Mouse (Mus musculus) kidney, embryonic 15.5 days (tissue): ENCODE data around the gene Zfp64. TPM values are rescaled to one million over a fixed set of nuclear protein-coding genes. Genes with fewer than 3 reads are reported as not detected.

Experiments
- ATAC-seq: fragments of 200-750 bp; cut with Nextera tagmentation; replicated peaks from 2 replicates; pipeline ENCODE4 v1.8.0; 2017; ENCODE audit warnings: moderate TSS enrichment; ENCODE audit not compliant: low FRiP score
- H3K27ac ChIP-seq: fragments of 300-500 bp; sonication (generic); 2 replicates; pipeline ENCODE4 v1.5.1; 2015; ENCODE audit warnings: mild to moderate bottlenecking, inconsistent platforms
- H3K27me3 ChIP-seq: fragments of 300-500 bp; sonication (generic); 2 replicates; pipeline ENCODE4 v1.6.1; 2015; ENCODE audit warnings: inconsistent platforms
- H3K36me3 ChIP-seq: fragments of 300-500 bp; sonication (generic); 2 replicates; pipeline ENCODE4 v1.6.1; 2015; ENCODE audit warnings: inconsistent platforms
- H3K4me1 ChIP-seq: fragments of 300-500 bp; sonication (generic); 2 replicates; pipeline ENCODE4 v1.6.1; 2015; ENCODE audit warnings: inconsistent platforms
- H3K4me2 ChIP-seq: fragments of 300-500 bp; sonication (generic); 2 replicates; pipeline ENCODE4 v1.6.1; 2015; ENCODE audit warnings: moderate library complexity, mild to moderate bottlenecking, inconsistent platforms
- H3K4me3 ChIP-seq: fragments of 300-500 bp; sonication (generic); replicated peaks from 2 replicates; pipeline ENCODE4 v1.5.1; 2015; ENCODE audit warnings: mild to moderate bottlenecking, inconsistent platforms
- H3K9ac ChIP-seq: fragments of 300-500 bp; sonication (generic); 2 replicates; pipeline ENCODE4 v1.6.1; 2015; ENCODE audit warnings: mild to moderate bottlenecking, inconsistent platforms
- H3K9me3 ChIP-seq: fragments of 300-500 bp; sonication (generic); replicated peaks from 2 replicates; pipeline ENCODE4 v1.6.1; 2016; ENCODE audit warnings: inconsistent platforms
- WGBS: fragments of 180-500 bp; shearing (Covaris S2); methylation state at CpG from one replicate; pipeline ENCODE4 v1.1.7; 2015; ENCODE audit warnings: mixed read lengths; 5-methylcytosine and 5-hydroxymethylcytosine counted together
- polyA plus RNA-seq: library from polyadenylated mRNA; unstranded; fragments of >200 nt; fragmentation: Nextera tagmentation; extraction: Ambion mirVana; gene quantifications from 2 replicates; pipeline ENCODE4 v1.2.1, GENCODE M21; 2015

The Zfp64 gene
- polyA plus RNA-seq, result 26.4 and 27.8 TPM in 2 replicates

- Histone ChIP-seq H3K9ac (peak within 1 kb of the TSS; percentile 86), H3K36me3 (peaks cover 24% of the 10 kb centered on the region), H3K27ac (peak within 1 kb of the TSS; percentile 90), H3K4me3 (peak within 1 kb of the TSS; percentile 94), H3K4me2 (peak within 1 kb of the TSS; percentile 94), H3K27me3 (no peaks in the 10 kb centered on the region), H3K4me1 (peaks cover 20% of the 10 kb centered on the region), H3K9me3 (no peaks in the 10 kb centered on the region)
- WGBS, result under 1% methylated on average over 52 of the region's 52 CpGs
- ATAC-seq, result peak; percentile 91
These were observed at the start of gene Zfp64 for GRCm38 (mm10) chr2:168954835-168955716. Zfp64 (minus strand) TSS chr2:168955587.

GRCm38 (mm10) chr2:168992642-168993420 lies 37.4 kb upstream of the Zfp64 start:
- WGBS, result 77% methylated on average over 22 of the region's 22 CpGs
- Histone ChIP-seq H3K9me3 (no peaks in the 10 kb centered on the region), H3K27me3 (no peaks in the 10 kb centered on the region), H3K9ac (no peak overlapping the region), H3K4me3 (no peak overlapping the region), H3K27ac (no peak overlapping the region), H3K4me2 (no peak overlapping the region), H3K36me3 (no peaks in the 10 kb centered on the region), H3K4me1 (peaks cover 17% of the 10 kb centered on the region; the same call in 1 of the 2 replicates)
- no peak for ATAC-seq

GRCm38 (mm10) chr2:168990957-168991356 lies 35.6 kb upstream of the Zfp64 start:
- no peaks in the 10 kb centered on the region for H3K36me3 ChIP-seq
- no peak overlapping the region for H3K9ac ChIP-seq
- no peak overlapping the region for H3K4me2 ChIP-seq
- H3K4me3 ChIP-seq, result no peak overlapping the region
- 71% methylated on average over 4 of the region's 4 CpGs for WGBS
- peaks cover 17% of the 10 kb centered on the region; the same call in 1 of the 2 replicates for H3K4me1 ChIP-seq
- H3K9me3 ChIP-seq, result no peaks in the 10 kb centered on the region; the same call in 1 of the 2 replicates
- no peak for ATAC-seq
- no peak overlapping the region for H3K27ac ChIP-seq
- H3K27me3 ChIP-seq, result no peaks in the 10 kb centered on the region

GRCm38 (mm10) chr2:168990061-168990753 lies 34.8 kb upstream of the Zfp64 start:
- H3K9ac ChIP-seq, result no peak overlapping the region
- H3K27ac ChIP-seq, result no peak overlapping the region
- no peaks in the 10 kb centered on the region for H3K36me3 ChIP-seq
- no peaks in the 10 kb centered on the region; the same call in 1 of the 2 replicates for H3K9me3 ChIP-seq
- H3K4me2 ChIP-seq, result no peak overlapping the region
- no peak overlapping the region for H3K4me3 ChIP-seq
- H3K4me1 ChIP-seq, result peaks cover 17% of the 10 kb centered on the region; the same call in 1 of the 2 replicates
- WGBS, result 53% methylated on average over 13 of the region's 13 CpGs
- no peaks in the 10 kb centered on the region for H3K27me3 ChIP-seq
- ATAC-seq, result no peak

GRCm38 (mm10) chr2:168988056-168988455 lies 32.7 kb upstream of the Zfp64 start:
- no peak overlapping the region for H3K4me2 ChIP-seq
- H3K4me1 ChIP-seq, result peaks cover 16% of the 10 kb centered on the region; the same call in 1 of the 2 replicates
- no peaks in the 10 kb centered on the region for H3K36me3 ChIP-seq
- no peaks in the 10 kb centered on the region for H3K27me3 ChIP-seq
- no peak overlapping the region for H3K27ac ChIP-seq
- H3K9ac ChIP-seq, result no peak overlapping the region
- no peaks in the 10 kb centered on the region; the same call in 1 of the 2 replicates for H3K9me3 ChIP-seq
- WGBS, result 100% methylated on average over 1 of the region's 1 CpGs
- H3K4me3 ChIP-seq, result no peak overlapping the region
- ATAC-seq, result no peak

- ATAC-seq, result no peak
- no peak overlapping the region for H3K9ac ChIP-seq
- no peak overlapping the region for H3K4me3 ChIP-seq
- H3K4me2 ChIP-seq, result no peak overlapping the region
- H3K27ac ChIP-seq, result no peak overlapping the region
- WGBS, result 73% methylated on average over 13 of the region's 13 CpGs
- H3K27me3 ChIP-seq, result no peaks in the 10 kb centered on the region
- peaks cover 14% of the 10 kb centered on the region; the same call in 1 of the 2 replicates for H3K4me1 ChIP-seq
- no peaks in the 10 kb centered on the region; the same call in 1 of the 2 replicates for H3K9me3 ChIP-seq
- no peaks in the 10 kb centered on the region for H3K36me3 ChIP-seq
These were observed 32.0 kb upstream of the Zfp64 start for GRCm38 (mm10) chr2:168987421-168987820.

- Histone ChIP-seq H3K4me2 (no peak overlapping the region), H3K27ac (no peak overlapping the region), H3K9me3 (no peaks in the 10 kb centered on the region; the same call in 1 of the 2 replicates), H3K36me3 (no peaks in the 10 kb centered on the region), H3K9ac (no peak overlapping the region), H3K4me1 (no peaks in the 10 kb centered on the region), H3K27me3 (no peaks in the 10 kb centered on the region), H3K4me3 (no peak overlapping the region)
- WGBS, result 94% methylated on average over 7 of the region's 7 CpGs
- no peak for ATAC-seq
These were observed 26.6 kb upstream of the Zfp64 start for GRCm38 (mm10) chr2:168981951-168982350.

- 73% methylated on average over 12 of the region's 12 CpGs for WGBS
- no peak overlapping the region for H3K4me2 ChIP-seq
These were observed 26.1 kb upstream of the Zfp64 start for GRCm38 (mm10) chr2:168981448-168981847.

GRCm38 (mm10) chr2:168980859-168981258 lies 25.5 kb upstream of the Zfp64 start:
- no peak overlapping the region for H3K4me3 ChIP-seq
- ATAC-seq, result no peak; the same call in 1 of the 2 replicates
- no peak overlapping the region for H3K4me2 ChIP-seq
- no peak overlapping the region for H3K27ac ChIP-seq
- H3K36me3 ChIP-seq, result no peaks in the 10 kb centered on the region
- WGBS, result 62% methylated on average over 6 of the region's 6 CpGs
- H3K9ac ChIP-seq, result no peak overlapping the region
- H3K27me3 ChIP-seq, result no peaks in the 10 kb centered on the region
- no peaks in the 10 kb centered on the region for H3K4me1 ChIP-seq
- H3K9me3 ChIP-seq, result no peaks in the 10 kb centered on the region

More at GRCm38 (mm10) chr2:168981448-168981847, 26.1 kb upstream of the Zfp64 start:
- no peaks in the 10 kb centered on the region for H3K4me1 ChIP-seq
- H3K27me3 ChIP-seq, result no peaks in the 10 kb centered on the region
- no peaks in the 10 kb centered on the region for H3K36me3 ChIP-seq
- ATAC-seq, result no peak
- no peak overlapping the region for H3K9ac ChIP-seq
- H3K4me3 ChIP-seq, result no peak overlapping the region
- no peak overlapping the region for H3K27ac ChIP-seq
- no peaks in the 10 kb centered on the region; the same call in 1 of the 2 replicates for H3K9me3 ChIP-seq

- no peaks in the 10 kb centered on the region for H3K27me3 ChIP-seq
- H3K9me3 ChIP-seq, result no peaks in the 10 kb centered on the region
- no peak overlapping the region for H3K9ac ChIP-seq
- H3K36me3 ChIP-seq, result no peaks in the 10 kb centered on the region
- H3K4me2 ChIP-seq, result no peak overlapping the region
- H3K27ac ChIP-seq, result no peak overlapping the region
- no peak overlapping the region for H3K4me3 ChIP-seq
- H3K4me1 ChIP-seq, result no peaks in the 10 kb centered on the region
- no peak for ATAC-seq
- 59% methylated on average over 11 of the region's 11 CpGs for WGBS
These were observed 24.4 kb upstream of the Zfp64 start for GRCm38 (mm10) chr2:168979742-168980141.

GRCm38 (mm10) chr2:168978031-168978430 lies 22.6 kb upstream of the Zfp64 start:
- Histone ChIP-seq H3K4me2 (no peak overlapping the region), H3K27ac (no peak overlapping the region), H3K9me3 (no peaks in the 10 kb centered on the region), H3K36me3 (no peaks in the 10 kb centered on the region), H3K4me1 (no peaks in the 10 kb centered on the region), H3K4me3 (no peak overlapping the region), H3K27me3 (no peaks in the 10 kb centered on the region), H3K9ac (no peak overlapping the region)
- WGBS, result 52% methylated on average over 9 of the region's 9 CpGs
- ATAC-seq, result no peak
